Mouse (Mus musculus): ENCODE measurements around the gene Kcna2.

The Kcna2 gene

GRCm38 (mm10) chr3:107100811-107101455, at the start of gene Kcna2:
Gene Kcna2 (plus strand): TSS chr3:107101146.
- in situ Hi-C loops (cut with MboI; ENCODE audit: unreplicated experiment in 2 of 2): loop anchor here (5.0 to 25.0 kb wide), 3 partner anchors 91 to 786 kb away; partner anchors contain the start of genes Eps8l3 (in 1 of the 2) and Gstm5 (in 1 of the 2)

DNA sequence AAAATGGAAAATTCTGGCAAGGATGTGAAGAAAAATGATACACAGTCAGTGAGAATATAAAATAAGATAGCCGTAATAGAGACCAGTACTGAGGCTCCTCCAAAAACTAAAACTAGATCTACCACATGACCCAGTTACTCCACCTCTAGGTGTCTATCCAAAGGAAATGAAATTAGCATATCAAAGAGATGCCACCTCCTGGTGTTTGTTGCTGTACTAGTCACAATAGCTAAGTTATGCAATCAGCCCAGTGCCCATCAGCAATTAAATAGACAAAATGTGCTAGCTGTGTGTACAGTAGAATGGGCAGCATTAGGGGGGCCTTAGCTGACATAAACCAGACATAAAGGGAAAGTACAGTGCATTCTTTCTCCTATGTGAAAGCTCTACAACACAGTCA, 39.5 kb upstream of the Kcna2 start:
- in situ Hi-C loops (cut with MboI; ENCODE audit: unreplicated experiment in 2 of 2): loop anchor here in 1 of 2 experiments (25.0 kb wide), 1 partner anchor 299 kb away; no protein-coding TSS in a partner anchor

DNA sequence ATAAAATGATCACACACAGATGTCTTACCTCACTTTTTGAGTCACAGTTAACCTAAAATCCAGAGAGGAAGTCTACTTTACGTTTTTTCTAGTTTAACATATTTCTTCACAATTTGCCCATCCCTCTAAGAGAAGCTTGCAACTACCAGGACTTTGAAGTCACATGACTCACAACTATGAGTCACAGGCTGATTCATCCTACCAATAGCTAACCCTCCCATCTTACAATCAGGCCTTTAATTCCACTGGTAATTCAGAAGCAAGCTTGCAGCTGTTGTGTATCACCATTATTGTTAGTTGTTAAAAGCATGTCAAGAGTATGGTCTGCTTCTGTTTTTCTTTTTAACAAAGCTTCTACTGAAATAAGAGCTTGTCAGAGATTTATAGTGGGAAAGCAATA, 38.2 kb upstream of the Kcna2 start:
- in situ Hi-C loops (cut with MboI; ENCODE audit: unreplicated experiment in 2 of 2): loop anchor here in 1 of 2 experiments (25.0 kb wide), 1 partner anchor 300 kb away; no protein-coding TSS in a partner anchor

DNA sequence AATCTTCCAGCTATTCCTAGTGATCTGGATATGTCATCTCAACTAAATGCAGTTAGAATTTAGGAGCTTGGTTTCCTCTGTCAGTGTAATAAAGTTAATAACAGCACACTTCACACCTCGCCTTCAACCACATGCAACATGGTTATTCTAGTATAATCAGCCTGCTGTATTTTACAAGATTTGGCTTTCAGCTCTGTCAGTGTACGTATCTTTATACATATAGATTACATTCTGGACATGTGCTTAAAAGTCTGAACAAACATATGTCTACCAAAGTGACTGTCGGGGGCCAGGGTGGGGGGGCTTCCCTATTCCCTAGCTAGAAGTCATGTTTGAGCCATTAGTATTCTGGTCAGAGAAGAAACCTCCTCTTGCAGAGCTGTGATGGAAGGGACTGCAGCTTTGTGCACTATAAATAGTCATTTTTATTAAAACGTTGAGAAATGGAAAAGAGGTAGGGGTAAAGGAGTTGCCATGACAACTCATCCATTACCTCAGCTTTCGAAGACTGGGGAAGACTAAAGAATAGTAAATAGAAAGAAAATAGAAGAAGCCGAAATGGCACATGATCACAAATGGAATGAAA, 35.3 kb upstream of the Kcna2 start:
- in situ Hi-C loops (cut with MboI; ENCODE audit: unreplicated experiment in 2 of 2): loop anchor here in 1 of 2 experiments (25.0 kb wide), 1 partner anchor 303 kb away; no protein-coding TSS in a partner anchor

DNA sequence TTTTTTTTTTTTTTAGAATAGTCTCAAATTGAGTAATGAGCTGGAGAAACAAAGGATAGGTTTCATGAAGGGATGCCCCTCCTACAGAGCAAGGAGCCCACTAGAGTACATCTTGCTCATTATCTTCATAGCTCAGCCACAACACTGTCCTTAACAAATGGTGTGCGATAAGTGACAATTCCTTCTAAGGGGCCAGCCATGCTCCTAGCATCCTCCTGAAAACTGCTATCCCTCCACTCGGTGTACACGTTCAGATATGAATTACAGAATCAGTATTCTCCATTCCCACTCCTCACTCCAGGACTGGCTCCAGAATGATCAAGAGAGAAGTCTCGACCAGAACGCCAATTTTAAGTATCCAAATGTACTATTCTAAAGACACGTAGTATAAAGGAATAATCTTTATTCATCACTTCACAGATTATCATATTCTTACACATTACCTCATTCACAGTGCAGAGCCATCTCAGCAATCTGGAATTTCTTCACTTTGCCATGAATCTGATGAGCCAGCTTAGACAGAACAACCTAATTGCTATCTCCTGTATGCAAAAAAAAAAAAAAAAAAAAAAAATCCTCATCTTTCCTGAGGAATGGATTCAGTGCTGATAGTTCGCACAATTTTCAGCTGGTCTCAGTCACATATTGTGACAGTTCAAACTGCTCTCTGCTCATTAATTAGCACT, 34.6 kb upstream of the Kcna2 start:
- in situ Hi-C loops (cut with MboI; ENCODE audit: unreplicated experiment in 2 of 2): loop anchor here in 1 of 2 experiments (25.0 kb wide), 1 partner anchor 304 kb away; no protein-coding TSS in a partner anchor

DNA sequence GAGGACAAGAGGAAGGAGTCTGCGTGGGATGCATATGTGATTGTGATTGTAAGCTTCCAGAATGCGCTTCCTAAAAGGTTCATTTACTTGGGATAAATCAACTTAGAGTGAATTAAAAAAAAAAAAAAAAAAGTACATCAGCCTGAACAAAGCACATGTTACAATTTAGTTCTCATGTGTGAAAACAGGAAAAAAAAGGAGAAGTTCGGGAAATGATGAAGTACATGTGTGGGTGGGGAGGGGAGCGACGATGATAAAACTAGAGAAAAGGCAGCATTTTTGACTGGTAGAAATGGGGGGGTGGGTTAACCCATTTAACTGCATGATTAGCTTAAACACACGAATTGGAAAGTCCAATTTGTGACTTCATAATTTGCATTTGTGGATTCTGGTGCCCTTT, 33.7 kb upstream of the Kcna2 start:
- in situ Hi-C loops (cut with MboI; ENCODE audit: unreplicated experiment in 2 of 2): loop anchor here in 1 of 2 experiments (25.0 kb wide), 1 partner anchor 305 kb away; no protein-coding TSS in a partner anchor

- in situ Hi-C loops (cut with MboI; ENCODE audit: unreplicated experiment in 2 of 2): loop anchor here in 1 of 2 experiments (25.0 kb wide), 1 partner anchor 312 kb away; no protein-coding TSS in a partner anchor
Observed at GRCm38 (mm10) chr3:107073863-107074262, 27.1 kb upstream of the Kcna2 start.

DNA sequence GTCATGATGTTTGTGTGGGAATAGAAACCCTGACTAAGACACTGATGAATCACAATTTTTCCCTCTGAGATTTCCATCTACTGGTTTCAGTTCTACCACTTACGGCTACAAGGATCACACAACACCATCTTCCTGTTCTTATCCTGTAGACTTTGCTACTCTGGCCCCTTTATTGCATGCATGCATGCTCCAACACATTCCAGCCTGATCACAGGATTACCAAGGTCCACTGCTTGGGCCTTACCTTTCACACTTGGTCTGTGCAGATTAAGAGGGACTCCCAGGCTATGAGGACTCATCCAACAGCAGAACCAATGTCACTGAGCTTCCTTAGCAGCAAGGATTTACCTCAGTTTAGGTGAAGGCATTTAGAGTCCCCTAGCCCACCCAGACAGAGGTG, 25.2 kb upstream of the Kcna2 start:
- in situ Hi-C loops (cut with MboI; ENCODE audit: unreplicated experiment in 2 of 2): loop anchor here (5.0 to 25.0 kb wide), 3 partner anchors 138 to 1413 kb away; no protein-coding TSS in a partner anchor

DNA sequence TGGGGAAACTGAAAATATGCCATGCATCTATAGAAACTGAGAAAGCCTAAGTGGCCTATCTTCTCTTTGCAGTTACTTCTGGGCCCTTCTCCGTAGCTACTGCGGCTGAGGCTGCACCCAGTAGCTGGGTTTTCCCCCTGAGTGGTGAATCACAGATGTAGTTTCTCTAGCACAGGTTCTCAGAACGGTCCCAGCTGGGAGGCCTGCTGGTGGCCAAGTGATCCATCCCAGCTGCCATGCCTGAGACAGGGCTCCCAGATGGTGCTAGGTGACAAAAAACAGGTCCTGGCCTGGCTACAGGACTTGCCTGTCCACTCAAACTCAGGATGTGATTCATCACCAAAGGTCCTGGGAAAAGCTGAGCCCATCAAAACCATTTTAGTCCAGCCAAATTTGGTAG, 24.3 kb upstream of the Kcna2 start:
- in situ Hi-C loops (cut with MboI; ENCODE audit: unreplicated experiment in 2 of 2): loop anchor here (5.0 to 25.0 kb wide), 3 partner anchors 139 to 1414 kb away; no protein-coding TSS in a partner anchor

- in situ Hi-C loops (cut with MboI; ENCODE audit: unreplicated experiment in 2 of 2): loop anchor here (5.0 to 25.0 kb wide), 3 partner anchors 140 to 1415 kb away; no protein-coding TSS in a partner anchor
Observed at GRCm38 (mm10) chr3:107077101-107077500, 23.8 kb upstream of the Kcna2 start.

GRCm38 (mm10) chr3:107080803-107081202, 20.1 kb upstream of the Kcna2 start:
- in situ Hi-C loops (cut with MboI; ENCODE audit: unreplicated experiment in 2 of 2): loop anchor here in 1 of 2 experiments (25.0 kb wide), 2 partner anchors 1094 to 1419 kb away; no protein-coding TSS in a partner anchor

GRCm38 (mm10) chr3:107081227-107081626, 19.7 kb upstream of the Kcna2 start:
- in situ Hi-C loops (cut with MboI; ENCODE audit: unreplicated experiment in 2 of 2): loop anchor here in 1 of 2 experiments (25.0 kb wide), 2 partner anchors 1094 to 1419 kb away; no protein-coding TSS in a partner anchor

- in situ Hi-C loops (cut with MboI; ENCODE audit: unreplicated experiment in 2 of 2): loop anchor here in 1 of 2 experiments (25.0 kb wide), 2 partner anchors 1097 to 1422 kb away; no protein-coding TSS in a partner anchor
Observed at GRCm38 (mm10) chr3:107084586-107084985, 16.4 kb upstream of the Kcna2 start.

- in situ Hi-C loops (cut with MboI; ENCODE audit: unreplicated experiment in 2 of 2): loop anchor here (5.0 to 25.0 kb wide), 3 partner anchors 50 to 1425 kb away; partner anchors contain the start of gene Kcna3 (in 1 of the 2)
Observed at GRCm38 (mm10) chr3:107087410-107087809, 13.5 kb upstream of the Kcna2 start.

GRCm38 (mm10) chr3:107088820-107089219, 12.1 kb upstream of the Kcna2 start:
- in situ Hi-C loops (cut with MboI; ENCODE audit: unreplicated experiment in 2 of 2): loop anchor here (5.0 to 25.0 kb wide), 3 partner anchors 52 to 1427 kb away; partner anchors contain the start of gene Kcna3 (in 1 of the 2)

DNA sequence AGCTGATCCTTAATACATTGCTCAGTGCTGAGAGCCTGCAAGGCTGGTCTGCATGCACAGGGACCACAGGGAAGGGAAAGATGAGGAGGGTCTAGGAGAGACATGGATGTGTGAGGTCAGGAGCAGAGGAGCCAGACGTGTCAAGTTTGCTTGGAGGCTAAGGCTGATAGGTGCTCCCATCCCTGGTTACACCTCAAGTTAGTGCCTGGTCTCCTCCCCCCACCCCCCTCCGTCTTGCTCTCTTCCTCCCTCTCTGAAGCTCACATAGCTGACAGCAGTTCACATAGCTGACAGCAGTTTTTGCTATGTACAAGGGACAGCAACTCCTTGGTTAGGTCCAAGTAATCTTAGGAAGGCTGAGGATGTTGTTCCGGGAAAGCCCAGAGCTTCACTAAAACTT, 11.5 kb upstream of the Kcna2 start:
- in situ Hi-C loops (cut with MboI; ENCODE audit: unreplicated experiment in 2 of 2): loop anchor here (5.0 to 25.0 kb wide), 3 partner anchors 52 to 1427 kb away; partner anchors contain the start of gene Kcna3 (in 1 of the 2)

DNA sequence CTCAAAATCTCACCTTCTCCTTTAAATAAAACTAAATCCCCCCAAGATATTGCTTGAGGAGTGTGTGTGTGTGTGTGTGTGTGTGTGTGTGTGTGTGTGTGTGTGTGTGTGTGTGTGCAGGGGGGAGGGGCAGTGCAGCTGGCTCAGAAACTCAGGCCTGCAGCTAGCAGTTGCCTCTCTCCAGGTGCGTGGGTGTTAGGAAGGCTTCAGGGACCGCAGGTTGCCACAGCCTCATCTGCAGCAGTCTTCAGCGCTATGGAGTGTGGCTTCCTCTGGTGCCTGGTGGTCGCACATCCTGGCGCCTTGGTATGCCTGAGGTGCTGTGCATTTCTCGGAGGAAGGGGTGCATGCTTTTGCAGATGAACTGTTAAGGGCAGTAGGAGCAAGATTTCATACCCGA, 10.9 kb upstream of the Kcna2 start:
- in situ Hi-C loops (cut with MboI; ENCODE audit: unreplicated experiment in 2 of 2): loop anchor here (5.0 to 25.0 kb wide), 6 partner anchors 112 to 1428 kb away; no protein-coding TSS in a partner anchor

- in situ Hi-C loops (cut with MboI; ENCODE audit: unreplicated experiment in 2 of 2): loop anchor here (5.0 to 25.0 kb wide), 6 partner anchors 112 to 1428 kb away; no protein-coding TSS in a partner anchor
Observed at GRCm38 (mm10) chr3:107090403-107091150, 10.4 kb upstream of the Kcna2 start.

- in situ Hi-C loops (cut with MboI; ENCODE audit: unreplicated experiment in 2 of 2): loop anchor here (5.0 to 25.0 kb wide), 6 partner anchors 108 to 1432 kb away; no protein-coding TSS in a partner anchor
Observed at GRCm38 (mm10) chr3:107094028-107094427, 6.9 kb upstream of the Kcna2 start.

Measured in v-Abl transformed pro-B cells (cell line).